Mouse (Mus musculus): Measurements from ENCODE around the gene Cdc26. TPM values are rescaled to one million over a fixed set of nuclear protein-coding genes. Genes with fewer than 3 reads are reported as not detected.

The Cdc26 gene
- total RNA-seq (2023): 10 to 100 TPM; 38.3 to 41.6 TPM

GRCm38 (mm10) chr4:62408601-62409282 is at the start of gene Cdc26, which contains the start of gene Prpf4:
Cdc26 (minus strand) TSS chr4:62408642.
Prpf4 (plus strand) TSS chr4:62408797.

GRCm38 (mm10) chr4:62435081-62435480 is 26.6 kb upstream of the Cdc26 start, which contains the start of gene Rnf183:
Rnf183 (minus strand) TSS chr4:62435252.

GRCm38 (mm10) chr4:62360088-62360804 is 48.2 kb downstream of the Cdc26 start, which contains the start of the genes Fkbp15 and Slc31a1:
Fkbp15 (minus strand) TSS chr4:62360548.
Slc31a1 (plus strand) TSS chr4:62360727.

Other genes starting within 250 kb of the Cdc26 start
- not detected for gene Zfp37, start 177.6 kb downstream of the Cdc26 start, total RNA-seq (2023)
- gene Slc31a2, start 146.1 kb downstream of the Cdc26 start, total RNA-seq (2023): 10 to 100 TPM; 54.1 to 57.5 TPM
- gene Fkbp15, start 48.1 kb downstream of the Cdc26 start, total RNA-seq (2023): 10 to 100 TPM; 79.1 to 90.5 TPM
- 10 to 100 TPM; 11.5 to 13.3 TPM for gene Slc31a1, start 47.9 kb downstream of the Cdc26 start, total RNA-seq (2023)
- 1 to 10 TPM; 8.6 to 9.6 TPM for gene Prpf4, start 155 bp upstream of the Cdc26 start, total RNA-seq (2023)
- gene Rnf183, start 26.6 kb upstream of the Cdc26 start, total RNA-seq (2023): not detected
- gene Wdr31, start 62.3 kb upstream of the Cdc26 start, total RNA-seq (2023): 1 to 10 TPM in 1 of 2 experiments, not detected in 1; 1.3 TPM
- not detected for gene Bspry, start 71.4 kb upstream of the Cdc26 start, total RNA-seq (2023)
- gene Hdhd3, start 94.8 kb upstream of the Cdc26 start, total RNA-seq (2023): 1 to 10 TPM in 1 of 2 experiments, under 1 TPM in 1; 0.37 to 1.1 TPM
- 10 to 100 TPM; 35.6 to 53.8 TPM for gene Alad, start 111.3 kb upstream of the Cdc26 start, total RNA-seq (2023)
- 10 to 100 TPM; 16.0 to 23.5 TPM for gene Pole3, start 116.4 kb upstream of the Cdc26 start, total RNA-seq (2023)
- not detected for gene 4933430I17Rik, start 116.7 kb upstream of the Cdc26 start, total RNA-seq (2023)
- gene Rgs3, start 151.2 kb upstream of the Cdc26 start, total RNA-seq (2023): 10 to 100 TPM; 71.8 to 78.5 TPM

Data from neutrophil, adult 83 days (primary cell).